Mouse (Mus musculus) cortical plate, adult 2 months (tissue): ENCODE measurements at regions not wholly inside any gene's neighbourhood (a gene's known extent, or its start where the extent isn't known, plus 50 kb on each side); places are given as distances from the start of the nearest gene placed in this dataset.

Source experiments
- CTCF ChIP-seq: fragments of 200-500 bp; IDR thresholded peaks from 2 replicates; pipeline ENCODE4 v1.5.1; 2011; ENCODE audit warnings: mild to moderate bottlenecking, control low read depth, low read length; ENCODE audit not compliant: insufficient read depth; ENCODE audit errors: extremely low read depth
- POLR2A ChIP-seq: fragments of 200-500 bp; IDR thresholded peaks from 2 replicates; pipeline ENCODE4 v1.6.1; 2011; ENCODE audit warnings: mild to moderate bottlenecking, low read length, control low read depth; ENCODE audit not compliant: insufficient read depth; ENCODE audit errors: extremely low read depth

DNA sequence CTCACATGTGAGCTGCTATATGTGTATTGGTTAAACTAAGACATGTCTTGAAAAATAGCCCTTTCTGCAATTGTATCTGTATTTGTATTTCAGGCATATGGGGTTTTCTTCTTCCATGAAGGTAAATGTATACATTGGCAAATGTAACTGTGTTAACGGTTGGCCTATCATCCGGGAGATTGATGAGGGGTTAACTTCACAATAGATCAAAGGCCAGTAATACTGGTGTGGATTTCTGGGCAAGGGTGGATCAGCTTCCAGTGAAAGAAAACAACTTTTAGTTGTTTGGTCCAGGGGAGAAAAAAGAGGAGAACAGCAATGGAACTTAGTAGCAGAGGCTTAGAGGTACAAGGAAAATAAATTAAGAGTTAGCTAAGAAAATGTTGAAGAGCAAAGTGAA lies 945.9 kb downstream of the Slc22a22 start:
- no peak for TF ChIP-seq POLR2A
- no peak for TF ChIP-seq CTCF
